Mouse (Mus musculus) embryonic facial prominence, embryonic 12.5 days (tissue): ENCODE data around the gene Kifap3. TPM values are rescaled to one million over a fixed set of nuclear protein-coding genes. Genes with fewer than 3 reads are reported as not detected.

Source experiments
- ATAC-seq: fragments of 200-750 bp; cut with Nextera tagmentation; 2 replicates; pipeline ENCODE4 v1.8.0; 2017; ENCODE audit not compliant: insufficient number of reproducible peaks, insufficient read depth, low FRiP score, low TSS enrichment
- H3K27ac ChIP-seq: fragments of 300-500 bp; sonication (generic); 2 replicates; pipeline ENCODE4 v1.5.1; 2016; ENCODE audit warnings: mild to moderate bottlenecking
- H3K27me3 ChIP-seq: fragments of 300-500 bp; sonication (generic); 2 replicates; pipeline ENCODE4 v1.6.1; 2016; ENCODE audit warnings: mild to moderate bottlenecking, moderate library complexity
- H3K36me3 ChIP-seq: fragments of 300-500 bp; sonication (generic); 2 replicates; pipeline ENCODE4 v1.6.1; 2016; ENCODE audit warnings: mild to moderate bottlenecking
- H3K4me1 ChIP-seq: fragments of 300-500 bp; sonication (generic); 2 replicates; pipeline ENCODE4 v1.6.1; 2016
- H3K4me2 ChIP-seq: fragments of 300-500 bp; sonication (generic); replicated peaks from 2 replicates; pipeline ENCODE4 v1.6.1; 2016; ENCODE audit warnings: mild to moderate bottlenecking, moderate library complexity
- H3K4me3 ChIP-seq: fragments of 300-500 bp; sonication (generic); 2 replicates; pipeline ENCODE4 v1.5.1; 2016; ENCODE audit warnings: mild to moderate bottlenecking
- H3K9ac ChIP-seq: fragments of 300-500 bp; sonication (generic); 2 replicates; pipeline ENCODE4 v1.6.1; 2016; ENCODE audit warnings: mild to moderate bottlenecking, moderate library complexity
- H3K9me3 ChIP-seq: fragments of 300-500 bp; sonication (generic); 2 replicates; pipeline ENCODE4 v1.6.1; 2016; ENCODE audit warnings: mild to moderate bottlenecking, moderate library complexity
- WGBS: fragments of 180-500 bp; shearing (Covaris S2); methylation state at CpG from one replicate; pipeline ENCODE4 v1.1.7; 2016; 5-methylcytosine and 5-hydroxymethylcytosine counted together
- polyA plus RNA-seq: library from polyadenylated mRNA; unstranded; fragments of >200 nt; fragmentation: Nextera tagmentation; extraction: Ambion mirVana; gene quantifications from 2 replicates; pipeline ENCODE4 v1.2.1, GENCODE M21; 2016

The Kifap3 gene
- polyA plus RNA-seq, 1 experiment from 2014 or later: 59.3 TPM

DNA sequence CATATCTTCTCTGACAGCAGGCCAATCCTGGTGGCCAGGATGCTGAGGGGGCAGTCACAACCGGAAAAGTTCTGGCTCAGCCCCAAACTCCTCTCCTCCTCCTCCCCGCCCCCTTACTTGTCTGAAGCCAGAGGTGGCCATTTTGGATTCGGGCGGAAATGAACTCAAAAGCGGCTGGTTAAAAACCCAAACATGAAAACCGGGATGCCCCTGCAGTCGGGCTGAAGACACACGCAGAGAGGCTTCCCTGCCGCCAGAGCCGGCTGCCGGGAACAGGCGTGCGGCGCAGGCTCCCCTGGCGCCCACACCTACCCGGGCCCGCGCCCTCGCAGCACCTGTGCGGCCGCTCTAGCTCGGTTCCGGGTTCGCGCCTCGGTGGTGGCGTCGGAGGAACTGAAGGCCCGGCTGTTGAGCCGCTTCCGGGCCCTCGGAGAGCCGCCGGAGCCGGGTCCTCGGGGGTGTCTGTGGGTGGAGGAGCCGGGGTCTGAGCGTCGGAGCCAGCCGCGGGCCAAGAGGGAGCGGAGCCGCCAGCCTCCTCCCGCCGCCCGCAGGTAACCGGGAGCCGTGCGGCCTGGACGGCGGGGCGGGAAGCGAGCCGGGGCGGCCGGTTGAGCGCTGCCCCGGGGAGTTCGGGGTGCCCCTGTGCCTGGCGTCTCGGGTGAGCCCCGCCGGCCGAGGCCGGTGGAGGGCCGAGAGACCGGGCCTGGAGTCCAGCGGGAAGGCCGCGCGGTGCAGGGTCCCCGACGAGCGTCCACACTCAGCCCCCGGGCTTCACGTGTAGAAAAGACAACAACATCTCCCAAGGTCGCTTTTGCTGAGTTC, 150.5 kb downstream of the Kifap3 start:
- H3K4me2 ChIP-seq: peak overlapping the region; percentile 85
- H3K27me3 ChIP-seq: no peaks in the 10 kb centered on the region
- ATAC-seq: peak; percentile 91
- no peaks in the 10 kb centered on the region for H3K9me3 ChIP-seq
- H3K36me3 ChIP-seq: peaks cover 16% of the 10 kb centered on the region
- peak overlapping the region; percentile 96 for H3K4me3 ChIP-seq
- WGBS: under 1% methylated on average over 77 of the region's 77 CpGs
- peak overlapping the region; percentile 94 for H3K9ac ChIP-seq
- peak overlapping the region; percentile 63; the same call in 1 of the 2 replicates for H3K27ac ChIP-seq
- peaks cover 8% of the 10 kb centered on the region for H3K4me1 ChIP-seq

DNA sequence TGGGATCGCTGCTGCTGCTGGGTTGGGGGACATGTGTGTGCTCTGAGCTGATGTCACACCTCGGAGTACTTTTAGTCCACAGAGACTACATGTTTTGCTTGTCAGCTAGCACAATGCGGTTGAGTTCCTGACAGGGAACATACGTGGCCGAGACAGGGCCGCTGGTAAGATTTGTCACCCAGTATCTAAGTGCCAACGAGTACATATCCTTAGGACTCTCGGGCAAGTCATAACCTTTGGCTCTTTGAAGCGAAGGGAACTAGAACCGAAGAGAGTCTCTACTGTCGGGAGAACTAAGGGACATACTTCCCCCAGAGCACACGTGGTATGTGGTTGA, 151.0 kb downstream of the Kifap3 start:
- Histone ChIP-seq H3K4me3 (peak overlapping the region; percentile 96), H3K9me3 (no peaks in the 10 kb centered on the region), H3K27ac (no peak overlapping the region), H3K4me2 (peak overlapping the region; percentile 85), H3K9ac (peak overlapping the region; percentile 94), H3K4me1 (peaks cover 8% of the 10 kb centered on the region), H3K36me3 (peaks cover 22% of the 10 kb centered on the region), H3K27me3 (no peaks in the 10 kb centered on the region)
- no peak for ATAC-seq
- 5% methylated on average over 12 of the region's 12 CpGs for WGBS

DNA sequence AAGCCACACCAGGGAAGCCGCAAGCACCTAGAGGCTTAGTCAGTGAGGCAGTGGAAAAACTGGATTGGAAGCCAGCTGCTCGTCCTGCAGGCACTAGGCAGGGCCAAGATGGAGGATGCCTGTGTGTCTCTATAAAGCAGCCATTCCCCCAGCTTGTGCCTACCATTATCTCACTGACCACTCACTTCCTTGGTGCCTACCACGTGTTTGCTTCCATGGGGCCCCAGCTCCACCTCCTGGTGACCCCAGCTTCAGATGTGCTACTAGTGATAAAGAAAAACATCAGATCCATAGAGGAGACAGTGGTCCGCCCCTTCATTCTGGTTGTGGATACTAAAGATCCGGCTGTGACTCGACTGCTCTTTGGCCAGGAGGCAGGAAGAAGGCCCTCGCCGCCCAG, 152.4 kb downstream of the Kifap3 start:
- no peak overlapping the region for H3K4me2 ChIP-seq
- H3K36me3 ChIP-seq: peaks cover 35% of the 10 kb centered on the region
- H3K9ac ChIP-seq: no peak overlapping the region
- H3K27ac ChIP-seq: no peak overlapping the region
- no peaks in the 10 kb centered on the region for H3K27me3 ChIP-seq
- 85% methylated on average over 8 of the region's 8 CpGs for WGBS
- no peak for ATAC-seq
- H3K9me3 ChIP-seq: no peaks in the 10 kb centered on the region
- H3K4me1 ChIP-seq: peaks cover 8% of the 10 kb centered on the region
- H3K4me3 ChIP-seq: no peak overlapping the region

DNA sequence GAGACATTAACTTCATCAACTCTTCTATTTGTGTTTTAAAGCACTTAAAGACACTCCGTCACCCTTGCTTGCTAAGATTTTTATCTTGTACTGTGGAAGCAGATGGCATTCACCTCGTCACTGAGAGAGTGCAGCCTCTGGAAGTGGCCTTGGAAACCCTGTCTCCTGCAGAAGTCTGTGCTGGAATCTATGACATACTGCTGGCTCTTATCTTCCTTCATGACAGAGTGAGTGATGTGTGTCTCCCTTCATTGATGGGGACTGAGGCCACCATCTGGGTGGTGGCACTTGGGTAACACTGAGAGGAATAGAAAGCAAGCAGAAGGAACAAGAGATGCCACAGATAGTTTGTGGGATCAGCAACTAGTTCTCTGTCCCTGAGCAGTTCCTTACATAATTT, 155.2 kb downstream of the Kifap3 start:
- H3K4me2 ChIP-seq: no peak overlapping the region
- no peak overlapping the region for H3K4me3 ChIP-seq
- H3K9me3 ChIP-seq: no peaks in the 10 kb centered on the region
- H3K27me3 ChIP-seq: no peaks in the 10 kb centered on the region
- ATAC-seq: no peak
- 88% methylated on average over 2 of the region's 2 CpGs for WGBS
- no peak overlapping the region for H3K27ac ChIP-seq
- no peak overlapping the region for H3K9ac ChIP-seq
- peaks cover 54% of the 10 kb centered on the region for H3K36me3 ChIP-seq
- peaks cover 8% of the 10 kb centered on the region for H3K4me1 ChIP-seq

DNA sequence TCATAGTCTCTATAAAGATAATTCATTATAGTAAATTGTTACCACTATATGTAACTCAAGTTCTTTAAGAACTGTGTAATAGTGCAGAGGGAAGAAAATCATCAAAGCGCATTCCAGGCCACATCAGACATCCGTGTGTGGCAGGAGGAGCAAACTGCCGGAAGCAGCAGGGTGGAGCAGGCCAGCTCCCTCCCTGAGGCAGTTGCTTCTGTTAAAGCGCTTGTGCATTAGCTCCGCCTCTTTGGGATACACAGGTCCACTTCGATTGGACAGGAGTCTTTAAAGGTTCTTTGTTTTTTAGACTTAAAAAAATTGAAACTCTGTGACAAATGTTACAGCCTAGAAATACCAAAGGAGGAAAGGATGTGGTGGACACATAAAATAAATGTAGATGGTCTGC, 162.7 kb downstream of the Kifap3 start:
- WGBS: 64% methylated on average over 6 of the region's 6 CpGs
- Histone ChIP-seq H3K4me3 (no peak overlapping the region), H3K9me3 (no peaks in the 10 kb centered on the region), H3K27ac (no peak overlapping the region), H3K9ac (no peak overlapping the region), H3K36me3 (peaks cover 67% of the 10 kb centered on the region), H3K27me3 (no peaks in the 10 kb centered on the region), H3K4me2 (no peak overlapping the region), H3K4me1 (no peaks in the 10 kb centered on the region)
- no peak for ATAC-seq

DNA sequence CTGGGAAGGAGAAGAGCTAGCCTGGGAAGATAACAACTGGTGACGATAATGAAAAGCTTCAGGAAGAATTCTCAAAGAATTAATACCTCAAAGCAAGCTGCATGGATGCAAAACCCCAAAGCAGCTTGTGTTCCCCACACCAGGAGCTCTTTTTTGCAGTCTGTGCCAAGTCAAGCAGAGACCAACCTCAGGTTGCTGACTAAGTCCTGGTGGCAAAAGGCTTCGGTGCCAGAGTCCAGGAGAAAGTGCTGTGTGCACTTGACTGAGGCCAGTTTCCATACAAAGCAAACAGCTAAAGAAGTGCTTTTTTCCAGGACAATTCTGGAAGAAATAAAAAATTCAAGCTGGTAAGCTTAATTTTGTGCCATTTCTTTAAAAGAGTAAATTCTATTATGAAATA, 174.0 kb downstream of the Kifap3 start:
- Histone ChIP-seq H3K36me3 (peaks cover 75% of the 10 kb centered on the region), H3K27ac (no peak overlapping the region), H3K9me3 (no peaks in the 10 kb centered on the region), H3K4me3 (no peak overlapping the region), H3K4me2 (no peak overlapping the region), H3K4me1 (no peaks in the 10 kb centered on the region), H3K27me3 (no peaks in the 10 kb centered on the region), H3K9ac (no peak overlapping the region)
- ATAC-seq: no peak
- 96% methylated on average over 2 of the region's 2 CpGs for WGBS

DNA sequence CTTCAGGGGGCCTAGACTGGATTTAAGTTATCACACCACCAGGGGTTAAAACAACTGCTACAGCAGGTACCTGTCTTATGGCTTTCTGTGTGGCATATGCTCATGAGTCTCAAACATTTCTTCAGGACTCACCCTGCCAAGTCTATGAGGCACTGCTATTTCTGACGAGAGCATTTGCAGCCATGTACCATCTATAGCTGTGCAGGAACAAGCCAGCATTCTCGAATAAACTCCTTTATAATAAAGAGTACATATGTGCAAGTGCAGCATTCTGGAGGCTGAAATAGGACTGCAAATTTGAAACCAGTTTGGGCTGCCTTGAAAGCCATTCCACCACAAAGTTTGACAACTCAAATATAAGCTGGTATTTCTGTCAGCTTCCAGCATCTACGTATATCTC, 178.7 kb downstream of the Kifap3 start:
- WGBS: 92% methylated on average over 3 of the region's 3 CpGs

DNA sequence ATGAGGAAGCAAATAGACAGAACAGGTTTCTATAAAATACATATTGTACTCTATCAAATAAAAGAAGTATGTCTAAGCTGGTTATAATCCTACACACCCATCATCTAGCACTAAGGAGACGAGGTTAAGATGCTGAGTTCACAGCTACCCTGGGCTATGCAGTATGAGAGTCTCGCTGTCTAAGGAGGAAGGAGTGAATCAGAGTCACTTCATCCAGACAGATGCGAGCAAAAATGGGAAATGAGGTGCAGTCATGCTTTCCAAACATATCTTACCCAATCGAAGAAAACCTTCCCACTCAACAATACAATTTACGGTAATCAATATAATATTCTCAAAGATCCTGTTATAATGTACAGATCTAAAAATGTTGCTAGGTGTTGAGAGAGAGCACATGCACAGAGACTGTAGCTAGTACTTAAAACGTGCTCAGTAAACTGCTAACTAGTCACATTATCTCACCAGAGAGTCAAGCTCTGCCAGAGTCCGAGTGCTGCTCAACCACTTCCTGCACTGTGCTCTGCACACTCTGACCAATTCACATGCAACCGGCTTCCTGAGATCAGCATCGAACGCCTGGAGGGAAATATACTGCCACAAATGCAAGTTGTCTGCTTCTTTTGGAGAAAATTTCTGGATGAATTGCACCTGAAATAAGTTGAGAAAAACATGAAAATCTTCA, 184.8 kb downstream of the Kifap3 start:
- H3K27me3 ChIP-seq: no peaks in the 10 kb centered on the region
- H3K27ac ChIP-seq: no peak overlapping the region
- no peak overlapping the region for H3K9ac ChIP-seq
- 92% methylated on average over 10 of the region's 10 CpGs for WGBS
- H3K4me3 ChIP-seq: no peak overlapping the region
- H3K4me2 ChIP-seq: no peak overlapping the region
- ATAC-seq: no peak
- H3K9me3 ChIP-seq: no peaks in the 10 kb centered on the region
- H3K4me1 ChIP-seq: no peaks in the 10 kb centered on the region
- H3K36me3 ChIP-seq: peaks cover 28% of the 10 kb centered on the region

More for the DNA sequence above, 178.7 kb downstream of the Kifap3 start:
- Histone ChIP-seq H3K36me3 (peaks cover 44% of the 10 kb centered on the region), H3K9ac (no peak overlapping the region), H3K9me3 (no peaks in the 10 kb centered on the region), H3K4me1 (no peaks in the 10 kb centered on the region), H3K4me3 (no peak overlapping the region), H3K27ac (no peak overlapping the region), H3K27me3 (no peaks in the 10 kb centered on the region), H3K4me2 (no peak overlapping the region)
- no peak for ATAC-seq

Other genes with a start within 250 kb of the Kifap3 start
- 0.37 and 0.45 TPM in 2 replicates for gene Mettl11b, start 54.4 kb upstream of the Kifap3 start, polyA plus RNA-seq
- 21.2 and 22.7 TPM in 2 replicates for gene Scyl3, start 149.5 kb downstream of the Kifap3 start, polyA plus RNA-seq
- gene BC055324, start 215.2 kb downstream of the Kifap3 start, polyA plus RNA-seq: 30.8 and 33.1 TPM in 2 replicates
- 9.2 and 10.3 TPM in 2 replicates for gene Mettl18, start 215.3 kb downstream of the Kifap3 start, polyA plus RNA-seq